ENCODE assay signal across 9 mouse cellular contexts in genomic region chr13:71458061-71458935, GRCm38 (mm10).
DNase-seq lines count a peak whose midpoint lies in the region; ATAC-seq lines count a peak whose summit lies in the region.
"Had no signal": no experiment of that assay in that cellular context is flagged by ENCODE, and none has a peak within 500 bp of the region (broad histone marks: within the 10 kb centered on the region; RNA-seq: fewer than 3 reads in every experiment).

No protein-coding gene starts in this region.

- peaks cover 51% of the 10 kb centered on the region for H3K27me3 ChIP-seq in hindbrain, embryonic 13.5 days

- H3K4me3 ChIP-seq in hindbrain, embryonic 13.5 days: peak overlapping the region; percentile 14
- H3K4me3 ChIP-seq: erythroblast, embryonic 14.5 days had no signal

- H3K9me3 ChIP-seq in hindbrain, embryonic 13.5 days: no peaks in the 10 kb centered on the region

- 3% methylated on average over 25 of the region's 25 CpGs for WGBS in hindbrain, embryonic 13.5 days

- peak overlapping the region; percentile 58 for H3K9ac ChIP-seq in hindbrain, embryonic 13.5 days

- H3K36me3 ChIP-seq in hindbrain, embryonic 13.5 days: no peaks in the 10 kb centered on the region

- peak; percentile 88 for ATAC-seq in hindbrain, embryonic 13.5 days (ENCODE audit: low FRiP score)
- no peak for ATAC-seq in monocyte, adult 5-6 weeks (replicated peaks; ENCODE audit: insufficient number of reproducible peaks, low FRiP score, low TSS enrichment, poor library complexity, severe bottlenecking)

- peaks cover 21% of the 10 kb centered on the region for H3K4me1 ChIP-seq in hindbrain, embryonic 13.5 days (replicated peaks)

- H3K4me2 ChIP-seq in hindbrain, embryonic 13.5 days: peak overlapping the region; percentile 49

- peak overlapping the region; percentile 79 for H3K27ac ChIP-seq in hindbrain, embryonic 13.5 days

- DNase-seq in ZHBTc4 (ENCODE audit: low read depth, low spot score): peak; percentile 92
- peak; percentile 82 to 83 for DNase-seq in cerebellum, postnatal 14 days
- peak; percentile 31 to 57 for DNase-seq in frontal cortex, postnatal 14 days (ENCODE audit: low spot score in 2 of 2)
- peak; percentile 71 to 73 for DNase-seq in layer of hippocampus, postnatal 14 days (ENCODE audit: low spot score in 2 of 2)
- DNase-seq in lung, postnatal 14 days: peak; percentile 72
- peak; percentile 73 for DNase-seq in right cerebral cortex, postnatal 25 days
